Mouse (Mus musculus): ENCODE measurements at regions not wholly inside any gene's neighbourhood (a gene's known extent, or its start where the extent isn't known, plus 50 kb on each side); places are given as distances from the start of the nearest gene placed in this dataset.

DNA sequence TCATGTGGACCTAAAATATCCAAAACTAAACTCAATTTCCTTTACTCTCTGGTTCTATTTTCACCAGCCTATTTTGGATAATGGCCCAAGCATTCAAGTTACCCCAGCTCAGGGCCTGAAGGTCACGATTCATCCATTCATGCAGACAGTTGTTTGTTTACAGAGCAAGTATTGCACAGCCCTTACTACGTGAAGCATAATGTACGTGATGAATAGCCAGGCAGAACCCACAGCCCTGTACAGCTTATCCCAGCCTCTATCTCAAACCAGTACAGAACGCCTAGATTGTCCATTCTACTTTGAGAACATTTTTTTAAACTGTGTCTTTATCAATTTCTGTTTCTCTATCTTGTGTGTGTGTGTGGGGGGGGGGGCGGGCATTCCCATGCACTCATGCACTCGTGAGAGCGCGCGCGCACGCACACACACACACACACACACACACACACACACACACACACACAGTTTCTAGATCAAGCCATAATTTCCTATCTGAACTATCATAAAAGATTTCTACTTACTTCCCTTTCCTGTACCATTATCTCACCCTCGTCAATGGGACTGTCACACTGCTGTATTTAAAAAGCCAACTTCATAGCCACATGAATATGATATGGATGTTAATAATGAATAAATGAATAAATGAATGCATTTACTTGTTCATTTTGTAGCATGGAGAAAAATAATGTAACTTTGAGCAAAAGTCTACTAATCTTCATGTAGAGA, 180.3 kb upstream of the Bmp2 start:
- DNase-seq: no peak

DNA sequence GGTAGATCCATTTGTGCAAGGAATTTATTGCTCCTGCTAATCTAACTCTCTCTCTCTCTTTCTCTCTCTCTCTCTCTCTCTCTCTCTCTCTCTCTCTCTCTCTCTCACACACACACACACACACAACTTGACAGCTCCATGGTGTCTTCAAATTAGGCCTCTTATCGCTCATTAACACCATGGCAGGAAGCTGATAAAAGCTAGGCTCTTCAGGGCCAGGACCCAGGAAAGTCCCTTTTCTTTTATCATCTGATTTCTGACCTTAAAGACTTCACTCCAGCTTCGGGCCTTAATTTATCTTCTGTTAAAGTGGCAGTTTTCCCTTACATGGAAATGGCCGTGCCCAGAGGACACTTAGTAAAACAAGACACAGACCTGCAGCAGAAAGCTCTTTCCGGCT, 178.4 kb upstream of the Bmp2 start:
- no peak for DNase-seq

DNA sequence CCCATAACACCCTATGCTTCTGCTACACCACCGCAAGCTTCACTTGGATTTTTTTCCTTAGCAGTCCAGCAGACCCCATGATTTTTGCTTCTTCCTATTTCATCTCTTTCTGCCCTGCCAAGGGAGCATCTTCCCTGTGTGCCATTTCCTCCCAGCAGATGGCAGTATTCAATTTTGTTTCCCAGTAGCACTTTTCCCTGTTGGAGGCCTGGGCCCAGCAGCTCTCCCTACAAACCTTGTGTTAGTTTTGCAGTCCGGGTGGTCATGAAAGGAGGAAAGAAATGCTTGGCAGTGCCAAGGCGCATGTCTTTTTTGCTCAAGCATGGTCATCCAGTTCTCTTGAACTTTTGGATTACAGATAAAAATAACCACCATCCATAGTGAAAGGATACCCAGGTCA, 170.9 kb upstream of the Bmp2 start:
- peak; percentile 3 for DNase-seq

DNA sequence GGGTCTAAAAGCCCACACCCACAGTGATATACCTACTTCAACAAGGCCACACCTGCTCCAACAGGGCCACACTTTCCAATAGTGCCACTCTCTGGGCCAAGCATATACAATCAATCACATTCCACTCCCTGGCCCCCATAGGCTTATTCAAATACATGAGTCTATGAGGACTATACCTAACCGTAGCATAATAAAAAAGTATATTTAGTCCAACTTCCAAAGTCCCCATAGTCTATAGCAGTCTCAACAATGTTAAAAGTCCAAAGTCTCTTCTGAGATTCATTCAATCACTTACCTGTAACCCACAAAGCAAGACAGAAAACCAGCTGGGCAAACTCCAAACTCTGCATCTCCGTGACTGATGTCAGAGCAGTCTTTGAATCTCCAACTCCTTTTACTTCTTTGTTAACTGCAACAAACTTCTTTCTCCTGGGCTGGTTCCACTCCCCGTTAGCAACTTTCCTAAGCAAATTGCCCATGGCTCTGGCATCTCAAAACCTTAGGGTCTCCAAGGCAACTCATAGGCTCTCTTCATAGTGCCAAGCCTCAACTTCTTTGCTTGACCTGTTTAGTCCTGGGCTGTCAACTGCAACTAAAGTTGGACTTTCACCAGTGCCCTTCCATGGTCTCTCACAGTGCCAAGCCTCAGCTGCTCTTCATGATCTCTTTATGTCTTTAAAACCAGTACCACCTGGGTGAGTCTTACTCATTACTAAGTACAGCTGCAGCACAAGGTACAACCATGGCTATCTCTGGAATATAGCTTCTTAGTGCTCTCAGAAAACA, 168.6 kb upstream of the Bmp2 start:
- no peak for DNase-seq

DNA sequence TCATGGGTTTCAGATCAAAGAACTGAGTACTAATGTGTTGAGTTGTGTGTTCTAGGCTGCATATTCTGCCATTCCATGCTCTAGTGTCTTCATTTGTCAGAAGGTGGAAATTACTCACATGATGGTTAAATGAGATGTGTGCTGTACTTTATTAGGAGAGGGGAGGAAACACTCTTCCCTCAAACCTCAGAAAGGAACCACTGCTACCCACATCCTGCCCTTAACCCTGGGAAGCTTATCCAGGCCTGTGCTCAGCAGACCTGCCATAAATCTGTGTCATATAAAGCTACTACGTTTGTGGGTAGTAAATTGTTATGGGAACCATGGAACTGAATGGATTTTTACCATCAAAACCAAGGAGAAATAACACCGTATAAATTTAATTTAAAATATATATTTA, 166.7 kb upstream of the Bmp2 start:
- no peak for DNase-seq

DNA sequence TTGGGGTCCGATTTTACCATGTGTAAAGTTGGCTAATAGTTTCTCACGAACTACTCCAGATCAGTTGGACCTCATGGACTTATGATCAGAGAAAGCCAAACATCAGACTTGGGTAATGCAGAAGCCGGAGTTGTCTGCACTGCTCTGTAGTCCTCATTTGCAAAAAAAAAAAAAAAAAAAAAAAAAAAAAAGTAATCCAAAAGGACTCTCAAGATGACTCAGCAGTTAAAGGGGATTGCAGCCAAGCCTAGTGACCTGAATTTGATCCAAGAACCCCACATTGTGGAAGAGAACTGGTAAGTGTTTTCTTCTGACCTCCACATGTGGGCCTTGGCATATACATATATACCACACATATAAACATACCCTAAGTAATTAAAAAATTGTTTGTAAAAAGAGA, 164.6 kb upstream of the Bmp2 start:
- DNase-seq: no peak

DNA sequence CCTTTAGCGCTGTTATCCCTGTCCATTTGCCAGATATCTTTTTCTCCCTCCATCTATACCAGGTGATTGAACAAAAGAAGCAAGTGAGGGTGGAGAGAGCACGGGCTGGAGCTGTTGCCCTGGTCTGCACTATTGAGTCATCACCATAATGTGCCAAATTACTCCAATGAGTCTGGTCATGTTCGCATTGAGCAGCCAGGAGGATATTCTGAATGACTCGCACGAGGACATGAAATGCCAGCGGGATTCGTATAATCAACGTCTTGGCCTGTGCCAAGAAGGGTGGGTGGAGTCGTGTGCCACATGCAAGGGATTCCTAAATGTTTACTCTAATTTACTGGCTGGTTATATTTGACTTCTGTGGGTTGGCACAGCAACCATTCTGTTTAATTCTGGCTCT, 159.7 kb upstream of the Bmp2 start:
- peak; percentile 5 for DNase-seq

DNA sequence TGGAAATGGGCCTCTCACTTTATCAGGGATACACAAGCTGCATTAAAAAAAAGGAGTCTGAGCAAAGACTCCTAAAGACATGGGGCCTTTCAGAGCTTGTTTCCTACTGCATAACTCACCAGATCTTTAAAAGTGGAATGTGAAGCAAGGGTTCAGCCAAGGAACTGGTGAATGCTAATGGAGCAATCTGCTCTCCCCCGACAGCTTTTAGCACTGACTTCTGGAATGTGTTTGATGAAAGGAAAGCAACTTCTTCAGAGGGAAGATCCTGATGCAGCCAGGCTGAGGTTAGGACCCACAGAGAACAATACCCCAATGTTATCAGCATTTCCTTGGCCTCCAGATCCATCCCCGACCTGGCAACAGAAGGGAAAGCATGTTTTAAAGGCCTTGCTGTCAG, 154.4 kb upstream of the Bmp2 start:
- no peak for DNase-seq

DNA sequence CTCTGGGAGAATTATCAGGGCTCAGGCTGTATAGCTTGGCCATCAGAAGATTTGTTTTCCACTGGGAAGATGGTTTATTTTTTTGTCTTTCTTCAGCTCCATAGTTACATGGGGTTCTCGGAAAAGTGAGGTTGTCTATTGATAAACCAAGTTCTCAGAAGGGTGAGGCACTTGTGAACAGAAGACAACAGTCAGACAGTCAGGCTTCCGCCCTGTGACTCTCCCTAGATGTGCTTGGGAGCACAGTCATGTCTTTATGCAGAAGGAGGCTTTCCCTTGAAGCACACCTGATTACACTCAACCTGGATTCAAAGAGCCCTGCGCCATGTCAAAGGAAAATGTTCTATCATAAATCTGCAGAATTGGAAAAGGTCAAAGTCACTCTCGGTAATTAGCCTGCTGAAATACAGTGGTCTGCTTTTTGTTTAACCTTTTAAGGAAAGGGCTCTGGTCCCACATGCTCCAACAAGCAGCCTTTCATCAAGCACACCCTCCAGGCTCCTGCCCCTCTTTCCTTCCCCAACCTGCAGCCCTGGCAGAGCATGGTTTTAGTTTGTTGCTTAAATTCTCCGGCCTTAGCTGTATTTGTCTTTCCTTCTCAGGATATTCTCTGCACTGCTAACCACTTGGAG, 152.8 kb upstream of the Bmp2 start:
- DNase-seq: no peak

DNA sequence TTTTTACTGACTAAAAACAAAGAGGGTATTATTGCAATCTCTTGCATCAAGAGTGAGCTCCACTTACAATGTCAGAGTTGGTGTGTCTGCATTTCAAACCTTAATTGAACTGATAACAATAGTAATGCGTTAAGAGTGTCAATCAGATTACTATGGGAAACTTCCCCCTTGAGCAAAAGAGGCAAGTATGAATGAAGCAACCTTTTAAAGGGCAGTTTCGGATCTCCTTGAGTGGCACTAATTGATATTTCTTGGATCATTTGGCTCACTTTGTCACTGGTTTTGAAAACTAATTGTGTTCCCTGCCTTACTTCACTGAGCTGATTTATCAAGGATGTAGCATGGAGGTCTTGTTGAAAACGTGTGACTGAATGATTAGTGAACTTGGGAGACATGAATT, 151.0 kb upstream of the Bmp2 start:
- no peak for DNase-seq

DNA sequence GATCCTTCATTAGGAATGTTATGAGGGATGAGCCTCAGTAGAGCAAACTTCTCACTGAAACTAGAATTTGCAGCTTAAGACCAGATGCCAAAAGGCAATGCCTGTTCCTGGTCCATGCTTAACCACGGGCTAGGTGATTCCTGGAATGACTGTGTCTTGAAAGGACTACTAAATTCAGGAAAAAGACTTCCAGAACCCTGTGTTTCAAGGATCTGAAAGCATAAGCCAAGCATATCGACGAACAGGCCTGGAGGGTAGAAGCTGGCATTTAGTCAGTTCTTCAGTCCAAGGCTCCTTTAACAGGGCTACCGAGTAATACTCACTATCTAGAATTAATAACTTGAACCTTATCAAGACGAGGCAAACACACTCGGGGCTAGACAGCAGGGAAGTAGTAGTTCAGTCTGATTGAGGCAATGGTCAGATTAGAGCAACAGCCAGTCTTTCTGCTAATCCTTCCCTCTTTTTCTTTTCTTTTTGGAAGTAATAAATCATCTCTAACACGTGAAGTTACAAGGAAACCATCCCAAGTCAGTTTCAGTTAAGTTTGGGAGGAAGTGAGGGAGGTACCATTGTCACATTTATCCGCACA, 134.9 kb upstream of the Bmp2 start:
- no peak for DNase-seq

DNA sequence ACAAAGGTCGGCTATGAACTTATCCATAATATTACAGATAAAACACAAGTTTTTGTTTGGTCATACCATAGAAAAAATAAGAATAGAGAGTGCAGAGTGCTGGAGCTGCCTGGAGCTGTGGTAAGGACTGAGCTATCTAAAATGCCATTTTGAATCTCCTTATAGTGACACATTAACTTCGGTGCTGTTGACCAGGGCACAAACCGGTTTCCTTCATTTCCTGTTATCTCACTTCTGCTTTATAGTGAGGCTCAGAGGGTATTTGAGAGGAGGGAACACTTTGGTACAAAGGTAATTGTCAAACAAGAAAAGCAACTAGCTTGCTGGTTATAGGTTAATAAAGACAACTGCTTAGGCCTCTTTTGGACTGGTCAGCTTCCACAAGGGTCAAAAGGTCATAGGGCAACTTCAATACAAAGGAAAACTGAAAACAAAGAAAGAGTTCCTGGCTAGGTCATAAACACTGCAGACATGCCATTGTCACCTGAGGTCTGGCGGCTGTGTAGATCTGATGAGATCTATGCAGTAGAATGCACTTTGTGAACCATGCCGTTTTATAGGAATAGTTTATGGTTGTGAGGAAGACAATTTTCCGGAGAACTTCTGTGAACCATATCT, 132.2 kb upstream of the Bmp2 start:
- DNase-seq: no peak

DNA sequence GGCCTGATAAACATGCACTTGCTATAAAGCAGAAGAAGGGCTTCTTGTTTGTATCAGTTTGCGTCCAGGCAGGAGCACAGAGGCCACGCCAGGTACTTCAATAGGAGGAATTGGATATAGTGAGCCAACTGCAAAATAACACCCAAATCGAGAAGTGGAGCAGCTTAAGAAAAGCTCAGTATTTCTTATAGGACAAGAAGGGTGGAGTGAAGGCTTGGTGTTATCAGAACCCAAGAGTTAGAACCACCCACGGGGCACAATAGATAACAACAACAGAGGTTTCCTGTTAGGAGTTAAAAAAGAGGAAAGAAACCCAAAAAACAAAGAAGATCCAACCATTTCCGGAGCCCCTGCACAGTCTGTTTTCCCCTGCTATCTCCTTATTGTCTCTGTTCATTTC, 126.4 kb upstream of the Bmp2 start:
- no peak for DNase-seq

DNA sequence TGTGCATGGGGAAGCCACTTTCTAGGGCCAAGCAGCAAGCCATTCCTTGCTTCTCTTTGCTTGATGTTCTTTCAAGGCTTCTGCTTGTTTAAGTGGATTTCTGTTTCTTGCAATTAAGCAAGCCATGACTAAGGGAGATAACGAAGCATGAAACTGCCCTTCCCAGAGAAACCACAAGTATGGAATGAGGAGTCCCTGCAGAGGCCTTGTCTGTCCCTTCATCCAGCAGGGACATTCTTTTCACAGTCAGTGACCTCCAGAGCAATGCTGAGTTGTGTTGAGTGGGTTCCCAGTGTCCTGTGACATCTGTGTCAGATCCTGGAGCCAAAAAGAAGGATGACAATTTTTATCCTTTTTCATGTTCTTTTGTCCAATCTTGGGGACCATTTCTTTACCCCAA, 124.9 kb upstream of the Bmp2 start:
- DNase-seq: no peak

DNA sequence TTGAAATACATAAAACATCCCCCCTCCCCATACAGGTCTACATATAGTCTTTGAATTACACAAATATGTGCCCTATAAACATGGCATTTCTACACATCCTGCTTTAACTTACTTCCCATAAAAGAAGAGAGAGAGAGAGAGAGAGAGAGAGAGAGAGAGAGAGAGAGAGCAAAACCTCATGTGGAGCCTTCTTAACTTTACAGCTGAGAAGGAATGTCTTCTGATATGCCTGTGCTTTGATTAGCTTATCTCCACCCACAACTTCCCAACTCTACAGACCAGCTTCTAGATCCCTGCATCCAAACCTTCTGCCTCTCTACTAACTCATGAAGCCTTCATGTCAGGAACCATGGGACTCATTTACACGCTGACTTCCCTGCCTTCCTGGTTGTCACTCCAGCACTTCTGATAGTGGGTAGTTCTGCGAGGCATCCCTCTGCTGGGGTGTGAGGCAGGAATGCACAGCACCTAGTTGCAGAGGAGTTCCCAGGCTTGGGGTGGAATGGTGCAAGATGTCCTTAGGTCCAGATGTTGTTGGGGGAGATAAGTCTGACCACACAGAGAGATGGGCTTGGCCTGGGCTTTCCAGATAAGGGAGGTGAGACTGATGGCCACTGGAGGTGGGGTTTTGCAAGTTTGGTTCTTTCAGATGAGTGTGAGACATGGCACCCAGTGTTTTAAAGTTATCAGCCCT, 122.4 kb upstream of the Bmp2 start:
- no peak for DNase-seq

DNA sequence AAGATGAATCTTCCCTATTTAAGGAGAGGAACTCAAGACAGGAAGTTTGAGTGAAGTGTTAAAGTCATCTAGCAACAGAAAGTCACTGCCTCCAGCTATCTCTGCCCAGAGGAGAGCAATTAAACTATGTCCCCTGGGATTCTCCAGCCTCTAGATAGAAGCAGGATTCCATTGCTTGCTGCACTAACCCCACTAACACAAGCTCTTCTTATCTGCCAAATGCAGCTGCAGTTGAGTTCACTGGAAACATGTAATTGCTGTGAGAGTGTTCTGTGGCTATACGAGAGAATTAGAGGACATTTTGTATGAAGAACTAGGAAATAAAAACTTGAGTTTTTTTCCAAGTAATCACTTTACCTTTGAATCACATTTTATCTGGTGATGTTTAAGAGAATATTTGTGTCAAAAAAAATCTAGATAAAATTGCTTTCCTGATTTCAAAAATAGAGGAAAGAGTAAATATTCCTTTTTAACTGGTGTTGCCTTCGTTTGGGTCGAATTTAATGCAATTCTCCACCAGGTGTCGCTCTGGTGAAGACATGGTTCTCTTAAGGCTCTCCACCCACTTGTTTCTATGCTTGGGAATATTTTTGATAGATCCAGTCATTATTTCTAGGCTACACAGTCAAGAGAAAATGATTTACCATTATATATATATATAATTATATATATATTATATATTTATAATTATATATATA, 121.1 kb upstream of the Bmp2 start:
- DNase-seq: no peak

DNA sequence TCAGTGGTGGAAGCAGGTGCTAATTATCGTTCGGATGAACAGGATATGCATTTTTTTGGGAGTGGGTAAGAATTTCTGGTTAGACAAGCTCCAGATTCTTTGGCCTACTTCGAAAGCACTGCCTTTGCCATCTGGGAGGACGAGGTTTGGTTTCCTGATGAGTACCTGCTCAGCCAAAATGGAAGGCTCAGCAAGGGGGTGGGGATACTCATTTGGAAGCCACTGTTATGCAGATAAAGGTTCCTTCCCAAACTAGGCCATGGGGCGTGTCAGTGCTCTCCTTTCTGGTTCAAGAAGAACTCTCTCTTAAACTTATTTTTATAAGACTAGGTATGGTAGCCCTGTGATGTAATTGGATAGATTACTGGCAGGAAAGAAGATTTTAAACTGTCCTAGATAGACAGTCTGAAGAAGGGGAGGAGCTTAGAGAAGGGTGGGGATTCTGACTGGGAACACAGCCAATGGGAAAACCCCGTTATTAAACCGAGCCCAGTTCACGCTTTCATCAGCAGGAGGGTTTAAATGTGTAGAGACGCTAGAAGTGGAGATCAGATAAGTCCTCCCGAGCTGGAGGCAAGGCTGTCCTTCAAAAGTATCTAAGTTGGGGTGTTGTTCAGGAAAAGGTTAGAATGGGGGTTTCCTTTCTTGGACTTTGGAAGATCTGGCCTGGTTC, 119.7 kb upstream of the Bmp2 start:
- no peak for DNase-seq

DNA sequence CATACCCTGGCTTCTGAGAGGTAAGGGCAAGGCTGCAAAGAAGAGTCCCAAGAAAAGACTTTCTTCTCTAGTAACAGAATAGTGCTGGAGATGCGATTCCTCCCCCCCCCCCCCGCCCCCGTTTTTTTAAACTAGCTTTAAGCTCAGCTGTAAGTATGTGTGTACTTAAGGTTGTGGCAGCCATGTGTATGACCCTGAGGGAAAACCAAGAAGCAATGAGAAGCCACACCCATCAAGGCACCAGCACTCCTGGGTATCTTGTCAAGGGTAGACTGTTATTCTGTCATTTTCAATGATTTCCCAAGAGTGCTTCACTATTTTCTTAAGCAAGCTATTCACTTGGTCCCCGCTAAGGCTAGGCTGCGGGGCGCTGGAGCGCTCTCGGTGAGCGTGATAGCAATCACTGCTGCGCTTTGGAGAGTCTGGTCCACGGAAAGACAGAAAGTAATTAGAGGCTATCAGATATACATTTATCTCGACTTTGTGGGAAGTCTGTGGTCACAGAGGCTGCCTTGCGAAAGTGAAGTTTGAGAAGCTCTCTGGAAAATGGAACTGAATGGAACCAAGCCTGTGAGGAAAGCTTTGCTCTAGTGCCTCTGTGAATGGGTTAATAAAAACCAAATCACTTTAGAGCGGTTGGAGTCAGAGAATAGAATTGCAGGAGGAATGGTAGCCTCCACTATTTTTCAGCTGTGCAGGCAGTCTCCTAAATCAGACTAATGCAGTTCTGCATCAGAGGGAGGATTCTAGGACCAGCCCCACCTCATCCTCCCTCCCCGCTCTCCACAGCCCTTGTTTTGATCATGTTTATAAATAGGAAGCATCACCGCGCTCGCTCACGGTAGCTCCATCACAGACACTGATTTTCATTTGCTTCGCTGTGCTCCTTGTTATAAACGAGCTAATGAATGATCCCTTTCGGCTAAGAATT, 114.8 kb upstream of the Bmp2 start:
- DNase-seq: peak; percentile 21

DNA sequence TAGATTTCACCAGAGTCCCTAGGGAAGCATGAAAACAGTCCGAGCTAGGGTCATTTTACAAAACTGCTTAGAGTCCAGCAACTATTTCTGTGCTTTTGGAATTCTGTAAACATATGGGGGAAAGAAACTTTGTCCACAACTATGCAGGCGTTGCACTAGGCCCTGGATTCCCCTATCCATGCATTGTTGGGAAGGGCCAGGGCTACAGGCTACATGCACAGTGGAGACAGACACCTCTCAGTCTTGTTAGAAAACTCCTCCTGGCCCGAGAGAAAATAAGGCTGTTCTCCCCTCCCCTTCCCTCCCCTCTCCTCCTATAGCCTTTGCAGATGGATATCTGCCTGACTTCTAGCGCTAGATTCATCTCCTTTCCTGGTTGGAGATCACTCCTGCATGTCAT, 113.9 kb upstream of the Bmp2 start:
- DNase-seq: no peak

DNA sequence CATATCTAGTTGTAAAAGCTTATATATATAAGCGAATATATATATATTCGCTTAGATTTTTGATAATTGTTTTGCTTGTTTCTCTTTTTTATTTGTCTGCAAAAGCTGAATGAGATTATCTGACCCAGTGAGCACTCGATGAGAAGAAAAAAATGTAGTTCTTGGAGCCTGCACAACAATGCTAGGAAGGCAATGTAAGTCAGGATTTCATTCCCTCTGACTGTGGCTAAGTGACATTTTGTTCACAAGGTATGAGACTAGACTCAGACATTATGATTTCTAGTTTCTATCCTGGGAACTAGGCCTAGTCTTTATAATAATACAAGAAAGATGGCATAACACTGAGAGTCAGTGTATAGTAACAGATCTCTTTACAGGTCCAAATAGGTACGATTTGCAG, 108.9 kb upstream of the Bmp2 start:
- no peak for DNase-seq

All from layer of hippocampus, adult 9-11 months (tissue).